Mouse (Mus musculus) kidney, adult 11 months (tissue): Measurements from ENCODE around the gene Ccl5.
A peak's percentile ranks its signal among the peaks of the same experiment; 100 is the strongest.
"Not testable (repeated sequence)": the region's sequence is repeated elsewhere in the genome, so short reads cannot be mapped to it uniquely, and the experiment has no call there.

Experiments
- DNase-seq: peaks from one replicate; pipeline ENCODE4 v3.0.0; 2022

The Ccl5 gene

GRCm38 (mm10) chr11:83530360-83530759 is at the start of gene Ccl5:
TSS of gene Ccl5 (minus strand) at chr11:83530518.
- no peak for DNase-seq

DNA sequence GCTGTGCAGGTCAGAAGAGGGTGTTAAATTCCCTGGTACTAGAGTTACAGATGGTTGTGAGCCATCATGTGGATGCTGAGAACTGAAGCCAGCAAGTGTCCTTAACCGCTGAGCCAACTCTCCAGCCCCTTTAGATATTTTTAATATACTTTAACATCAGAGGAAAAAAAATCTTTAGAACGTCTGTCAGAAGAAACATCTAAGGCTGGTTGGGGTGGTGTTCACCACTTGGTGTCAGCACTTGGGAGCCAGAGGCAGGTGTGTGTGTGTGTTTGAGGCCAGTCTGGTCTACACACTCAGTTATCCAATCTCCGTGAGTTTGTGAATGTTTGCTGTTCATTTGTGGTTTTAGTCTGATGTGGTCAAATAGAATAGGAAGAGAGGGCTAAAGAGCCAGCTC is 48.7 kb upstream of the Ccl5 start:
- no peak for DNase-seq

DNA sequence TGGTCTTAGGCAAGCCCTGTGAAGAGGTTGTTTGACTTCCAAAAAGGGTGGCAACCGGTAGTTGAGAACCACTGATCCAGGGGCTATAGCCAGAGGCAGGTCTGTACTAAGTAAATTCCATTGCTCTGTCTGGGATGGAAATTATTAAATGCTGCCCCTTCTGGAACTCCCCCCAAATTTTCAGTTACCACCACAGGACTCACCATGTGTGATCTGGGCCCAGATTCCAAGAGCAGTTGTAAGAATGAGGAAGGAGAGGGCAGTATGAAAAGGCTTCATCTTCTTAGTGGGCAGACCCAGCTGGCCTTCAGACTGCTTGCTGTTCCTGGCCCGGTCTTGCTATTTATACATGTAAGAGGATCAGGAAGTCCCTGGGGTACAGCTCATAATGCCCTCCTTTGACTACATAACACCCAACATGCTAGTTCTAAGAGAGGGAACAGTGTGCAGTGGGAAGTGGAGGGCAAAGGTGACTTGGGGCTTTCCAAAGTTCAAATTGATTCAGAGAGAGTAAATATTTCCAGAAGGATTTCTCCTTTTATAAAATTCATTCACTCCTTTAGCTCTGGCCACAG is 48.0 kb upstream of the Ccl5 start, which contains the start of gene Ccl9:
TSS of gene Ccl9 (minus strand) at position 451 of the 575 bp plus-strand sequence.
- no peak for DNase-seq

- no peak for DNase-seq
Measured at GRCm38 (mm10) chr11:83576927-83577555, 46.7 kb upstream of the Ccl5 start.

GRCm38 (mm10) chr11:83572834-83573233 is 42.5 kb upstream of the Ccl5 start:
- no peak for DNase-seq

GRCm38 (mm10) chr11:83572223-83572622 is 41.9 kb upstream of the Ccl5 start:
- no peak for DNase-seq

DNA sequence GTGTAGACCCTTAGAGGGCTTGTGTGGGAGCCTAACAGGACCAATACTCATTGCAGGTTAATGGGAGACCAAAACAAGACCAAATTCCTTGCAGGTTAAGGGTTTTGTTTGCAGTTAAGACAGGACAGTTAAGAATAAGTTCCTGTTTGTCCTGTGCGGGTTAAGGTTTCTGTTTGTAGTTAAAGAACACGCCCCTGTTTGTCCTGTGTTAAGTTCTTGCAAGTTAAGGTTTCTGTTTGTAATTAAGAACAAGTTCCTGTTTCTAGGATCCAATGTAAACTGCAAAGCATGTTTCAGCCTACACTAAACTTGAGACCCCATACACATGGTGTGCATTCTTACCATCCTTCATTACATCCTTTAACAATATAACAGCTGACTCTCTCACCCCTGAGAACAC is 39.9 kb upstream of the Ccl5 start:
- DNase-seq = no peak

DNA sequence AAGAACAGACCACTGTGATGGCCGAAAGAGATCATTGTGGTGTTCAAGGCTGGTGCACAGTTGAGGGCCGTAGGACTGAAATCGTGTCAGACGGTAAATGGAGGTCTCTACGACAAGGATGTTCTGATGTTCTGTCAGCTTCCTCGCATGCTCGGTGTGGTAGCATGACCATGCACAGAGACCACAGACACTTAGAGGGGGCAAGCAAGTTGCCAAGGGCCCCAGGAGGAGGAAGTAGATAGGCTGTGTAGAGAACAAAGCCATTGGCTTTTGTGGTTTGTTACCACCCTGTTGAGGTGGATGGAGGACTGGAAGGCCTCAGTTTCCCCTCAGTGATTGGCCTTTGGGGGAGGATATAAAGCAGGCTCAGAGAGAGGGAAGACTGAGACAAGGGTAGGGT is 38.9 kb upstream of the Ccl5 start:
- DNase-seq = no peak

DNA sequence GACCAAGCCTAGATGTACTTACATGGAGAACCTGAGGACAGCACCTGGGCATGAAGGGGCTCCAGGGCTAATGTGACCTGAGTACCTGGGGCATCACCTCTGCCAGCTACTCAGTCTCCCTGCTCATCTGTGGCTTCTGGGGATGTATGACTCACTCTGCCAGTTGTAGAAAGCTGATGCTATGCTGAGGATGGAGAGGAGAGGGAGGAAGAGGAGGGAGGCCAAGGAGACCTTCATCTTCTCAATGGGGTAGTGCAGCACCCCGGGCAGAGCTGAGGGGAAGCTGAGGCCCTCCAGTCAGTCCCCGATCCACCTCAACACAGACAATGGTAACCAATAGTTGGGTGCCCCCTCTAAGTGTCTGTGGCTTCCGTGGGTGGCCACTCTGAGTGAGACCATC is 38.5 kb upstream of the Ccl5 start:
- no peak for DNase-seq

GRCm38 (mm10) chr11:83568061-83568460 is 37.7 kb upstream of the Ccl5 start:
- no peak for DNase-seq

GRCm38 (mm10) chr11:83567311-83567710 is 37.0 kb upstream of the Ccl5 start:
- no peak for DNase-seq

- DNase-seq = no peak
Measured at GRCm38 (mm10) chr11:83566617-83567016, 36.3 kb upstream of the Ccl5 start.

DNA sequence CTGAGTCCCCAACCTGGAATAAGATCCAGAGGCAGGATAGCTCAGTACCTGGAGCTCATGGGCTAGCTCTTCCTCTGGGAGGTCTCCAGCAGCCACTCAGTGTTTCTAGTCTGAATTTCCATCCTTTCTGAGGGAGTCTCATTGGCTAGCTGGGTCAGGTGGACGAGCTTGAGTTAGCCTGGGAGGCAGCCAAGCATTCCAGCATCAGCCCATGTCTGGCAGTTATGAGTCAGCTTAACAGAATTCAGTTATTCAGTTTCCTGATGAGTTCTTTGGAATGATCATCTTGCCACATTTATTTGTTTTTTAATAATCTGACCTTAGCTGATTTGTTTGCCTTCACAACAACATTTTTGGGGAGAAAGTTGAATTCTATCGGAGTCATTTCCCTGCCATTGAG is 33.4 kb upstream of the Ccl5 start:
- no peak for DNase-seq

DNA sequence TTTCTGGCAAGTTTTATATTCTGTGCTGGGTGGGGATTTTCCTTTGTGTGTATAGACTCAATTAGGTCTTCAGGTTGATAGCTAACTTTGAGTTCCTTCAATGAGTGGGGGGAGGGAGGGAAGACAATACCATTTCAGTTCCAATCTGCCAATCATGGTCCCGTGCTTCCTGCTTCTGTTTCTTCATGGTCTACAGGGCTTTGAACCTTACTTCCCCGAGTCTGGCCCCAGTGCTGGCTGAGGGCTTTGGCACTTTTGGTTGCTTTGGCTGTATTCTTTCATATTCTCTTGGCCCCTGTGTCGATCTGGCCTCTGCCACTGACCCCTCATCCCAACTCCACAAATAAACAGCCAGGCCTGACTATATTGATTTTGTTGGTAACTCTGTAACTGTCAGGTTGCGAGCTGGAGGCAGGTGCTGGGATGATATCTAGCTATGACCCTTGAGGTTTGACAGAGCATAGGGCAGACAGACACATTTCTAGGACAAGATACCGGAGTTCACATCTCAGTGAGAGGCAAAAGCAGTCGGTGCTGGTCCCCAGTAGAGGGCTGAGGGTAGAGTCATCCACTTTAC is 32.1 kb upstream of the Ccl5 start:
- DNase-seq = no peak

DNA sequence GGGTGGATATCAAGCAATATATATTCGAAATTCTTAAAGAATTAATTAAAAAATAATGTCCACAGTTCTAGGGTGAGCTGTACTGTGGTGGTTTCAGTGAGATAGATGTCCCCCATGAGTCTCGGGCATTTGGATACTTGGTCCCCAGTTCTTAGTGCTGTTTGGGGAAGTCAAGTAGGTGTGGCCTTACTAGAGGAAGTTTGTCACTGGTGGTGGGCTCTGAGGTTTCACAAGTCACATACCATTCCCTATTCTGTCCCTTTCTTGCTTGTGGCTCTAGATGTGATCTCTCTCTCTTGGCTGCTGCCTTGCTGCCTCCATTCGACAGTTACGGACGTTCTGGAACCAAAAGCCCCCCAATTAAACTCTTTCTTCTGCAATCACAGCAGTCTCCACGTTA is 30.1 kb upstream of the Ccl5 start:
- no peak for DNase-seq

- no peak for DNase-seq
Measured at GRCm38 (mm10) chr11:83557074-83557473, 26.8 kb upstream of the Ccl5 start.

GRCm38 (mm10) chr11:83556085-83556781 is 25.9 kb upstream of the Ccl5 start:
- no peak for DNase-seq

GRCm38 (mm10) chr11:83551668-83552067 is 21.4 kb upstream of the Ccl5 start:
- no peak for DNase-seq

GRCm38 (mm10) chr11:83551037-83551436 is 20.7 kb upstream of the Ccl5 start:
- not testable (repeated sequence) for DNase-seq

GRCm38 (mm10) chr11:83550186-83550632 is 19.9 kb upstream of the Ccl5 start:
- DNase-seq = no peak

DNA sequence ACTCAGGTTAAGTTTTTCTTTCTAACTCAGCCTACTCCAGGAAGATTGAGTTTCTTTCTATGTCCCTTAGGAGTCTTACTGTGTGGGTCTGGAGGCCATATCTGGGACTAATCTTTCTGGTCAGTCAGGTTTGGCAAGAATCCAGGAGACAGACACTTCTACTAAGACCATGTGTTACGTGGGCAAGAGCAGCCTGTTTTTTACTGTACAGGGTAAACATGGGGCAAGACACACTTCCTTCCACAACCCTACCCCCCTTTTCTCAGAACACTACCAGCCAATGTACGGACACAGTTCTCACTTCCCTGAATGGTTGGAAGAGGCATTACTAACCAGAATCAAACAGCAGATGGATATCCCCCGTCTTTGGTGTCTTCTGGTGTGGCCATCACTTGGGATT is 13.9 kb upstream of the Ccl5 start:
- DNase-seq = no peak

DNA sequence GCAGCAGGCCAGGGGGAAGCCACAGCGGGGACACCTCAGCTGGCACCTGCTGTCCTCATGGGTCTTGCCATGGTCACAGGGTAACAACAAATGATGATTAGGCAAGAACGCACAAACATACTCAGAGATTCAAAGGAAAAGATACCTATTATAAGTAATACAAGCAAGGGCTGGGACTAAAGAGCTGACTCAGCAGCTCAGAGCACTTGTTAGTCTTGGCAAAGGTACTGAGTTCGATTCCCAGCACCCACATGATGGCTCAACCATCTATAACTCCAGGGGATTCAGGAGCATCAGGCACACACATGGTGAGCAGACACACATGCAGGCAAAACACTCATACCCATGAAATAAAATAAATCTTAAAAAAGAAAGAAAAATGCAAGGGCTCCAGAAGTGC is 11.1 kb upstream of the Ccl5 start:
- DNase-seq = no peak

DNA sequence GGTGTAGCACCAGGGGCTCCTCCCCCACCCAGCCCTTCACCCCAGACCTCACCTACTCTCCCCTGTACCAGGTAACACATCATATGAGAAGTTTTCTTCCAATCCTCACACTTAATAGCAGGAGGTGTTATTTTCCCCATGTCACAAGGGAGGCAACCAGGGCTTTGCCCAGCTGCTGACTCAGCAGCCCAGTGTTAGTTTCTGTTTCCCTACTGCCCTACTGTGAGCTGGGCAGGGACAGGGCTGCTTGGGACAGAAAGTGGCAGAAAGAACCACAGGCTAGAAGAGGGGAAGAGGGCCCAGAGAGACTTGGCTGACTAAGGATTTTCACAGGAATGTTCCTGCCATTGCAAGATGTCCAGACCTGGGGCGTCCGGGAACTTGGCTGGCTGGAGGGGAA is 10.6 kb upstream of the Ccl5 start:
- DNase-seq = no peak

DNA sequence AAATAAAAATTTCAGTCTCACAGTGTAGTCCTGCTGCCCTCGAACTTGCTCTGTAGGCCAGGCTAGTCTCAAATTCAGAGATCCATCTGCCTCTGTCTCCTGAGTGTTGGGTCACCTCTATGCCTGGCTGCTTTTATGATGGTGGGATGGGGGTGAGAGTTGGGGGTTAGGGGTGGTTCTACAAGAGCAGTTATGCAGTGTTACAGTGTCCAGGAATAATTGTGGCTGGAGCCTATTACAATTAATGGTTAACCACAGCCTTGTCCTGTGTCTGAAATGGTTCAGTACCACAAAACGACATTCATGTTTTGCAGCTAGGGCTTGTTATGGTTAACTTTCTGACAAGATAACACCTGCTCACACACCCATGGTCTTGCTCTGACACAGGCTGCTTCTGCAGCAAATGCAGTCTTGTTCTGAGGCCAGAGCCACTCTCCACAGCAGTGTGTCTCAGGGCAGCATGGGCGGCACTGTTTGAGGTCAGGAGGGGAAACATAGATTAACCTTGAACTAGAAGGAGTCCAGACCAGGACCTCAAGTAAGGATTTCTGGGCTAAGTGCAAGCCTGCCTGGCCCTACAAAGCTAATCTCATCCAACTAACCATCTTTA is 8.5 kb upstream of the Ccl5 start:
- peak; percentile 39 for DNase-seq
